Mouse (Mus musculus): ENCODE data around the gene Dap. TPM values are rescaled to one million over a fixed set of nuclear protein-coding genes. Genes with fewer than 3 reads are reported as not detected.
A peak's percentile ranks its signal among the peaks of the same experiment; 100 is the strongest.

The Dap gene
- polyA plus RNA-seq, 1 experiment: not detected

DNA sequence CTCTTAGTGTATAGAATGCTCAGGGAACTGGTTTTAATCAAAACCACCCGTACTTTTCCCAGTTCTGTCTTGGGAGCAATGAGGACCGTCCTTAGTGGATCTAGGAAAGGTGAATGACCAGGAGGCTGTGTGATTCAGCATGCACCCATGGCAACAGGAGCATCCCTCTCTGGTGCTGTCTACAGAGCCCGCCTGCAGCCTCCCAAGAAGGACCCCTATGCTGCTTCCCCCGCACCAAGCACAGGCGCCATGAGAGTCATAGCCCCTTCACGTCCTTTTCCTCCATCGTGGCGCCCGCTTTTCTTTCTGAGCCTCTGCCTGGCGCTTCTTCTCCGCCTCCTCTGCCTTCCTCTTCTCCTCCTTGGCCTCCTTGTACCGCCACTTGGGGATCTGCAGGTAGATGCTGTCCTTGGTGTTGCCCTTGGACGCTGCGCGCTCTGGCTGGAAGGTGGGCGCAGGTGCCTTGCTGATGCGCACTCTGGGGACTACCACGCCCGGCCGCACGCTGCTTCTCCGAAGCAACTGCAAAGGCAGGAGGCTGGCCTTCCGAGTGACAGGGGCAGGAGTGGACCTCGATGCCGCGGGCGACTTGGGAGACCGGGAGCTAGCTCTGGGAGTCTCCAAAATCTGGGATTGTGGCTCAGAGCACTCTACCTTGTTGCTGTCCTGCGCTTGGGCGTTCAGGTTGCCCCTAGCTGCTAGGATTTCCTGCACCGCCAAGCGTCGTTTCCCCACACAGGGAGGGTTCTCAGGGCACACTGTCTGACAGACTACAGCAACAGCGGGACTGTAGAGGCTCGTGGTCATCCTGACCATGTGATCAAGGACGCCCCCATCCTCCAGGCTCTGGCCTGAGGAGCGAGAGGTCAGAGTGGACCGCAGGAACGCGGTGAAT, 73.0 kb downstream of the Dap start:
- WGBS: 26% methylated on average over 40 of the region's 40 CpGs
- no peak overlapping the region for H3K27ac ChIP-seq (ENCODE audit: insufficient read depth, low read depth, low read length)
- H3K4me3 ChIP-seq (ENCODE audit: insufficient read depth, low read depth, low read length): 0 out of 2 replicates have a peak overlapping the region, but pooled peaks have one; percentile 6
- TF ChIP-seq CTCF (IDR thresholded peaks at IDR 0.05; ENCODE audit: insufficient read depth, low read depth, low read length) (no peak), POLR2A (IDR thresholded peaks at IDR 0.05; ENCODE audit: insufficient read depth, low read depth, low read length) (no peak)
- peaks cover 18% of the 10 kb centered on the region for H3K4me1 ChIP-seq (ENCODE audit: control insufficient read depth, insufficient read depth, low read length)

DNA sequence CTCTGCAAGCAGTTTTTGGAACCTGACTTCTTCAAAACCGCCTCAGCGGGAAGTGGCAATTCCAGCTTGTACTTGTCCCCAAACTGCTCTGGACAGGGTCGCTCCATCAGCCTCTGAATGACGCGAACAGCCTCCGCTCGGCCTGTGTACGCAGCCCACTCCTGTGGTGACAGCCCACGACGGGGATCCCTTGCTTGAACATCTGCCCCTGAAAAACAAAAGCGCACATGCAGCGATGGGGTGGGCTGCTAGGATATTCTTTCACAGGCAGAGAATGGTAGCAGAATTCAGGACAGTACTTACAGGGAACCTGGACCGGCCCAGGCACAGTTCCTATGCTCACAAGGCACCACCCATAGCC, 73.6 kb downstream of the Dap start:
- H3K4me3 ChIP-seq (ENCODE audit: insufficient read depth, low read depth, low read length): no peak overlapping the region
- H3K27ac ChIP-seq (ENCODE audit: insufficient read depth, low read depth, low read length): no peak overlapping the region
- 30% methylated on average over 13 of the region's 13 CpGs for WGBS
- peaks cover 18% of the 10 kb centered on the region for H3K4me1 ChIP-seq (ENCODE audit: control insufficient read depth, insufficient read depth, low read length)
- TF ChIP-seq CTCF (IDR thresholded peaks at IDR 0.05; ENCODE audit: insufficient read depth, low read depth, low read length) (no peak), POLR2A (IDR thresholded peaks at IDR 0.05; ENCODE audit: insufficient read depth, low read depth, low read length) (no peak)

DNA sequence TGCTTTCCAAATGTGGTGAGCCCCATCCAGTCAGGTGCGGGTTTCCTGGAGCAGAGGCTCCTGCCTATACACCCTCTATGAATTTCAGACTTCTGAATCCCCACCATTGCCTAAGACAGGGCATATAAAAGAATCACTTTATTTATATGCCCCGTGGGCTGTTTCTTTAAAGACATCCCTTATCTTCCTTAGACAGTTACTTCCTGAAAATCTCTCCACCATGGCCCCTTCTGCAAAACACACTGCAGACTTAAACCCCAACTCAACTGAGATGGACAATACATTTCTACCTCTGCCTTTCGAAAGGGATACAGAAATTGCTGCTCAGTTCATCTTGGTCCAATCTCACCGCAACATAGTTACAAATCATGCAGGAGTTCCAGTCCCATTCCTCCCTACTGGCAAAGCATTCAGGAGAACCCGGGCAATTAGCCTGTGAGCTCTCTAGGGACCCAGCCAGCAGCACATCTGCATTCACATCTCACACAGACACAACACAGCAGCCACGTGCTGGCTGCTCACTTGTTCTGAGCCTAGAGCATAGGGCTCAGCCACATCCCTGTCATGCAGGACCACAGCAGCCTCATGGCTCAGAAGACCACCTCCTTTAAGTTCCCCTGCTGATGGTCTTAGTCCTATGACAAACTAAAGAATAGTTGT, 75.3 kb downstream of the Dap start:
- WGBS: 47% methylated on average over 6 of the region's 6 CpGs
- H3K27ac ChIP-seq (ENCODE audit: insufficient read depth, low read depth, low read length): no peak overlapping the region
- H3K4me1 ChIP-seq (ENCODE audit: control insufficient read depth, insufficient read depth, low read length): peaks cover 18% of the 10 kb centered on the region
- no peak overlapping the region for H3K4me3 ChIP-seq (ENCODE audit: insufficient read depth, low read depth, low read length)
- TF ChIP-seq POLR2A (IDR thresholded peaks at IDR 0.05; ENCODE audit: insufficient read depth, low read depth, low read length) (no peak), CTCF (IDR thresholded peaks at IDR 0.05; ENCODE audit: insufficient read depth, low read depth, low read length) (no peak)

DNA sequence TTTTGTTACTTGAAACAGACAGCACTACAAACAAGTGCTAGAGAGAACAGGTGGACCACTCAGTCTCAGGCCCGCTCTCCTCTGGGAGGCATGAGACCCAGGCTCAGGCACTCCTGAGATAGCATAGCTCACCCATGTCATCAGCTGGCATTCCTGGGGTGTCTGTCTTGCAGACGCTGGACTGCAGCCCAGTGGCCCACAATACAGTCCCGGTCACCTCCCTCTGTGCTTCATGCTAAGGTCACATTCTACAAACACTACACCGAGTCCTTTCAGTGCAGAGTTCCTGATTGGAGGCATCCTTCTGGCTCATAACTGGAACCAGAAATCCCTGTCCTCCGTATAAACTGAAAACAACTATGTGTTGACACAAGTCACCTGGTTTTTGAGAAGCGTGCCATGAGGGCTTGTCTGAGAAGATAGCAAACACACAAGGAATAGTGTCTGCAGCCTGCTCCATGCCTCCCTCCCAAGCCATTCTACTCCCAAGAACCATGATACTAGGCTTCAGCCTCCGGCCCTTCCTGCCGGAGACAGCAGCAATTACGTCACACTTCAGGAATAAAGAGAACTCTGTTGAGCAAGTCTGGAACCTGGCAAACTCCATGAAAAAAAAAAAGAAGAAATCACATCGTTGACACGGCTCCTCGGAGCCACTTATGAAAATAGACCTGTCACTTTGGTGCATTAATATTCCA, 78.3 kb downstream of the Dap start:
- H3K4me1 ChIP-seq (ENCODE audit: control insufficient read depth, insufficient read depth, low read length): peaks cover 16% of the 10 kb centered on the region
- WGBS: 55% methylated on average over 12 of the region's 12 CpGs
- H3K4me3 ChIP-seq (ENCODE audit: insufficient read depth, low read depth, low read length): no peak overlapping the region
- TF ChIP-seq POLR2A (IDR thresholded peaks at IDR 0.05; ENCODE audit: insufficient read depth, low read depth, low read length): no peak
- no peak for TF ChIP-seq CTCF (IDR thresholded peaks at IDR 0.05; ENCODE audit: insufficient read depth, low read depth, low read length)
- no peak overlapping the region for H3K27ac ChIP-seq (ENCODE audit: insufficient read depth, low read depth, low read length)

DNA sequence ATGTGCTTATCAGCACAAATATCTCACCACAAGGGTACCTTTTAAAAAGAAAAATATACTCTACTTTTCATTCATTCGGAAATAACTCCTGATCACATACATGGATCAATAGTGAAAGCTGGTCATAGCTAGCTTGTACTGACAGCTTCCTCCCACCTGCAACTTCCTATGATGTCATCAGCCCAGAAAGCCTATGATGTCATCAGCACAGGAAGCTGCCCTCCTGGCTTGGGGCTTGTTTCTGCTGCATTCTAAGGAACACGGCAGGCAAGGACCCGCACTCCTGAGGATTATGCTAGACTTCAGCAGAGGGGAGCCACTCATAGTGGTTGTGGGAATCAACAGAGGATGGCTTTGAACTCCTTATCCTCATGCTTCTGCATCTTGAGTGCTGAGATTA, 80.2 kb downstream of the Dap start:
- Histone ChIP-seq H3K4me1 (ENCODE audit: control insufficient read depth, insufficient read depth, low read length) (peaks cover 13% of the 10 kb centered on the region), H3K27ac (ENCODE audit: insufficient read depth, low read depth, low read length) (no peak overlapping the region), H3K4me3 (ENCODE audit: insufficient read depth, low read depth, low read length) (no peak overlapping the region)
- whole genome bisulfite sequencing: 75% methylated on average over 3 of the region's 3 CpGs
- TF ChIP-seq CTCF (IDR thresholded peaks at IDR 0.05; ENCODE audit: insufficient read depth, low read depth, low read length) (no peak), POLR2A (IDR thresholded peaks at IDR 0.05; ENCODE audit: insufficient read depth, low read depth, low read length) (no peak)

DNA sequence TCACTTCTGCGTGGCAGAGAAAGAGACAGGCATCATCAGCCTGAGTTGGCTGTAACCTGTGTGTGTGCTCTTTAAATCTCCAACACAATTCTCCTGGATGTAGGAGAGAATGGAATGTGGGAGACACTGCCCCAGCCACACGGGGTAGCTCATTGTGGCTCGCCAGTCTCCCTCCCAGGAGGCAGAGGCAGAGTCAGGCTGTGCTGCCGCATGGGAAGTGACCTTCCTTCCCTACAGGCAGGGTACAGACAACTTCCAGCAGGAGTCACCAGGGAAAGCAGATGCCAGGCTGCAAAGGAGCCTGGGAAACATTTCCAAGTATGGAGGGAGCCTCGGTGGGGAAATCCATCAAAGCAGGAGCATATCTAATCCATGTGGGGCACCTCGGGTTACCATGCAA, 81.1 kb downstream of the Dap start:
- Histone ChIP-seq H3K4me3 (ENCODE audit: insufficient read depth, low read depth, low read length) (no peak overlapping the region), H3K4me1 (ENCODE audit: control insufficient read depth, insufficient read depth, low read length) (peaks cover 15% of the 10 kb centered on the region), H3K27ac (ENCODE audit: insufficient read depth, low read depth, low read length) (no peak overlapping the region)
- 57% methylated on average over 6 of the region's 6 CpGs for WGBS
- no peak for TF ChIP-seq CTCF (IDR thresholded peaks at IDR 0.05; ENCODE audit: insufficient read depth, low read depth, low read length)
- no peak for TF ChIP-seq POLR2A (IDR thresholded peaks at IDR 0.05; ENCODE audit: insufficient read depth, low read depth, low read length)

DNA sequence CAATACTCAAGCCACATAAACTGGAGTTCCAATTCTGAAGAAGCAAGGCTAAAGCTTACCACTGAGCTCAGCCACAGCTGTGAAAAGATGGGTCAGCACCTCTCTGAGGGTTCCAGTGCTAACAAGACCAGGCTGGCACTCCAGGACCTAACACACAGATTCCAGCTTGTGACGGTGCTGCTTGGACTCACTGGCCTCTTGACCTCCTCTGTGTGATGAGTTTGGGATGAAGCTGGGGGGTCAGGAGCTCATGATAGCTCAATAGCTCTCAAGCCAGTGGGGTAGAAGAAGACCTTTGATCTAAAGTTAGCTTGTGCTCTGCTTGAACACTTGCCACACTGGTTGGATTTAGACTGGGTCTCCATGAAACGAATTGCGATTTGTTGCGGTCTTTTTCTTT, 82.6 kb downstream of the Dap start:
- H3K4me1 ChIP-seq (ENCODE audit: control insufficient read depth, insufficient read depth, low read length): peaks cover 16% of the 10 kb centered on the region; the same call in 1 of the 2 replicates
- WGBS: 86% methylated on average over 4 of the region's 4 CpGs
- no peak overlapping the region for H3K27ac ChIP-seq (ENCODE audit: insufficient read depth, low read depth, low read length)
- TF ChIP-seq POLR2A (IDR thresholded peaks at IDR 0.05; ENCODE audit: insufficient read depth, low read depth, low read length) (no peak), CTCF (IDR thresholded peaks at IDR 0.05; ENCODE audit: insufficient read depth, low read depth, low read length) (no peak)
- H3K4me3 ChIP-seq (ENCODE audit: insufficient read depth, low read depth, low read length): no peak overlapping the region

DNA sequence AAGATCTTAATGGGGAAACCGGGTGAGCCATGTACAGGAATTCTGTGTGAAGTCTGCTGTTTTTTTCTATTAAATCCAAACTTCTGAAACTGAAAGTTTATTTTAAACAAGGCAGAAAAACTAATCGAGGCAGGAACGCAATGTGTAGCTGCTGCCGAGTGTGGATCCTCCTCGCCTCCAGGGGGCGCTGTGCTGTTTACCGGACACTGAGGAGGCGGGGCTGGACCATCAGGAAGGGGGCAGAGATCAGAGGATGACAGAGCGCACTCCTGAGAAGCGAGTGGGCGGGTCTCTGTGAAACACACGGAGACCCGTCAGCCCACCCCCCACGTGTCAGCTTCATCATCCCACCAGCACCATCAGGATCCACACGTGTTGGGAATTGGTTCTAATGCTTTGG, 85.4 kb downstream of the Dap start:
- TF ChIP-seq CTCF (IDR thresholded peaks at IDR 0.05; ENCODE audit: insufficient read depth, low read depth, low read length): peak; percentile 73
- TF ChIP-seq POLR2A (IDR thresholded peaks at IDR 0.05; ENCODE audit: insufficient read depth, low read depth, low read length): no peak
- Histone ChIP-seq H3K27ac (ENCODE audit: insufficient read depth, low read depth, low read length) (no peak overlapping the region), H3K4me1 (ENCODE audit: control insufficient read depth, insufficient read depth, low read length) (peaks cover 16% of the 10 kb centered on the region; the same call in 1 of the 2 replicates), H3K4me3 (ENCODE audit: insufficient read depth, low read depth, low read length) (no peak overlapping the region)
- 68% methylated on average over 15 of the region's 15 CpGs for WGBS

DNA sequence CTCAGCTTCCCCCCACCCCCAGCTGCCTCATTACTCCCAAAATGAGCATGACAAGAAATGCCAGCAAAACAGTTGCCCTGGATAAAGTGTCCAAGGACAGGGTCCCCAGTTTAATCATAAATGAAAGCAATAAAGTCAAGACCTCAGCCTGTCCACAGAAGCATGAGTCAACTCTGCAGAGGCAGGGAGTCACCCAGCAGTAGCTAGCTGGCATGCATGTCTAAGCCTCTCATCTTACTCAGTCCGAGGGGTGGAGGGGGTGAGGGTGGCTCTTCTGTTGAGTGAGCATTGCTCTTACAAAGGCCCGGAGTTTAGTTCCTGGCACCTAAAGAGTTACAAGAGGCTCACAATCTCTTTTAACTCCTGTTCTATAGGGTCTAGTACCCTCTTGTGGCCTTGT, 87.9 kb downstream of the Dap start:
- H3K27ac ChIP-seq (ENCODE audit: insufficient read depth, low read depth, low read length): no peak overlapping the region
- TF ChIP-seq CTCF (IDR thresholded peaks at IDR 0.05; ENCODE audit: insufficient read depth, low read depth, low read length) (no peak), POLR2A (IDR thresholded peaks at IDR 0.05; ENCODE audit: insufficient read depth, low read depth, low read length) (no peak)
- WGBS: 41% methylated on average over 2 of the region's 2 CpGs
- peaks cover 13% of the 10 kb centered on the region for H3K4me1 ChIP-seq (ENCODE audit: control insufficient read depth, insufficient read depth, low read length)
- no peak overlapping the region for H3K4me3 ChIP-seq (ENCODE audit: insufficient read depth, low read depth, low read length)

Data from olfactory bulb, adult 2 months (tissue).